Mouse (Mus musculus): ENCODE measurements at regions not wholly inside any gene's neighbourhood (a gene's known extent, or its start where the extent isn't known, plus 50 kb on each side); places are given as distances from the start of the nearest gene placed in this dataset.

DNA sequence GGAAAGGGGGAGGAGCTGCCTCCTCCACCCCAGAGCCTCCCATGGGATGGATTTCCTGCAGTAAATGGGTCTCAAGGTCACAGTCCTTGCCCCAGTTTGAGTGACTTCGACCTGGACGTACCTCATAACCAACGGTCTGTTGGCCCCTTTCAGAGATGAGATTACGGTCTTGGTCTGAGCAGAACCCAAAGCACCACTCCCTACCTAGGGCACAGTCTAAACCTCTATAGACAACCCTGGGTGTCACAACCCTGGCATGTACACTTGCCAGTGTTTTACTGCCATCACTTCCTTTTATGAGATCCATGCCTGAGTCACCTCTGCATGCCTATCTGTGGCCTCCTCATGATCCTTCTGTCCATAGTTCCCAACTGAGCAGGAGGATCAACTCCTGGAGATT is 128.8 kb upstream of the Zfp746 start:
- Histone ChIP-seq H3K4me1 (ENCODE audit: control insufficient read depth in 1 of 2, insufficient read depth in 2 of 2, low read length in 2 of 2) (no peaks in the 10 kb centered on the region), H3K27ac (ENCODE audit: control insufficient read depth, low read depth, low read length) (no peak overlapping the region), H3K79me2 (ENCODE audit: control insufficient read depth, insufficient read depth, low read length, poor library complexity) (no peaks in the 10 kb centered on the region), H3K9me3 (replicated peaks; ENCODE audit: insufficient read depth, low read length) (no peaks in the 10 kb centered on the region), H3K9ac (ENCODE audit: control insufficient read depth, low read depth, low read length, poor library complexity, severe bottlenecking) (no peak overlapping the region), H3K27me3 (ENCODE audit: control insufficient read depth in 1 of 2, insufficient read depth in 2 of 2, low read length in 2 of 2) (no peaks in the 10 kb centered on the region), H3K36me3 (ENCODE audit: control insufficient read depth in 1 of 2, insufficient read depth in 2 of 2, low read length in 2 of 2) (no peaks in the 10 kb centered on the region), H3K4me3 (ENCODE audit: control insufficient read depth in 1 of 2, insufficient read depth in 1 of 2, low read depth in 2 of 2, low read length in 2 of 2) (no peak overlapping the region)
- DNase-seq (ENCODE audit: low read depth, low spot score) = no peak
- TF ChIP-seq TAL1 (IDR thresholded peaks at IDR 0.05; ENCODE audit: low read length) = no peak
- TF ChIP-seq E2F4 (IDR thresholded peaks at IDR 0.05; ENCODE audit: borderline replicate concordance, low read depth, low read length) = no peak
- TF ChIP-seq KAT2A (conservative IDR thresholded peaks at IDR 0.05; ENCODE audit: low read depth, low read length) = no peak
- TF ChIP-seq MYB (IDR thresholded peaks at IDR 0.05; ENCODE audit: low read depth, low read length) = no peak
- no peak for TF ChIP-seq NELFE (IDR thresholded peaks at IDR 0.05; ENCODE audit: low read depth, low read length)
- no peak for TF ChIP-seq ELF1 (IDR thresholded peaks at IDR 0.05; ENCODE audit: low read depth, low read length)
- TF ChIP-seq UBTF (IDR thresholded peaks at IDR 0.05; ENCODE audit: borderline replicate concordance, insufficient read depth, low read depth, low read length) = no peak
- TF ChIP-seq CTCF (IDR thresholded peaks at IDR 0.05 in 2 of 3, conservative IDR thresholded peaks at IDR 0.05 in 1 of 3; ENCODE audit: control insufficient read depth in 1 of 3, insufficient read depth in 1 of 3, low read depth in 2 of 3, low read length in 3 of 3, poor library complexity in 1 of 3, severe bottlenecking in 1 of 3) = no peak
- TF ChIP-seq MXI1 (IDR thresholded peaks at IDR 0.05; ENCODE audit: low read depth, low read length) = no peak
- TF ChIP-seq SIN3A (IDR thresholded peaks at IDR 0.05; ENCODE audit: low read length) = no peak

DNA sequence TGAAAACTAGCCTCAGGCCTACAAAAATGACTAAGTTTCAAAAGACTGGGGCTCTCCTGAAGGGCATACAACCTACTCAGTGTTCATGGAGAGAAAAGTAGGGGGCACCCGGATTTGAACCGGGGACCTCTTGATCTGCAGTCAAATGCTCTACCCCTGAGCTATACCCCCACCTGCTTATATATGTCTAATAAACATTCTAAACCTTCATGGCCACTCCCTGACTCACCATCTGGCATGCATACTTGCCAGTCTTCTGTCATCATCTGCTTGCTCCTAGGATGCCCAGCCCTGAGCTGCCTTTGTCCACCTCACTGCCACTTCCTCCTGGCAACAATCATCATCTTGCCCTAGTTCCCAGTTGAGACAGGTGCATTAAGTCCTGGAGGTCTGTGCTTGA is 123.3 kb upstream of the Zfp746 start:
- Histone ChIP-seq H3K9me3 (replicated peaks; ENCODE audit: insufficient read depth, low read length) (no peaks in the 10 kb centered on the region), H3K36me3 (ENCODE audit: control insufficient read depth in 1 of 2, insufficient read depth in 2 of 2, low read length in 2 of 2) (no peaks in the 10 kb centered on the region), H3K9ac (ENCODE audit: control insufficient read depth, low read depth, low read length, poor library complexity, severe bottlenecking) (no peak overlapping the region), H3K27ac (ENCODE audit: control insufficient read depth, low read depth, low read length) (no peak overlapping the region), H3K4me3 (ENCODE audit: control insufficient read depth in 1 of 2, insufficient read depth in 1 of 2, low read depth in 2 of 2, low read length in 2 of 2) (no peak overlapping the region), H3K79me2 (ENCODE audit: control insufficient read depth, insufficient read depth, low read length, poor library complexity) (no peaks in the 10 kb centered on the region), H3K4me1 (ENCODE audit: control insufficient read depth in 1 of 2, insufficient read depth in 2 of 2, low read length in 2 of 2) (no peaks in the 10 kb centered on the region), H3K27me3 (ENCODE audit: control insufficient read depth in 1 of 2, insufficient read depth in 2 of 2, low read length in 2 of 2) (no peaks in the 10 kb centered on the region)
- DNase-seq (ENCODE audit: low read depth, low spot score) = no peak
- TF ChIP-seq MAZ (IDR thresholded peaks at IDR 0.05; ENCODE audit: low read depth, low read length) (no peak), ZNF384 (IDR thresholded peaks at IDR 0.05; ENCODE audit: low read depth, low read length) (no peak), TBP (IDR thresholded peaks at IDR 0.05; ENCODE audit: low read depth, low read length) (peak; percentile 84)

DNA sequence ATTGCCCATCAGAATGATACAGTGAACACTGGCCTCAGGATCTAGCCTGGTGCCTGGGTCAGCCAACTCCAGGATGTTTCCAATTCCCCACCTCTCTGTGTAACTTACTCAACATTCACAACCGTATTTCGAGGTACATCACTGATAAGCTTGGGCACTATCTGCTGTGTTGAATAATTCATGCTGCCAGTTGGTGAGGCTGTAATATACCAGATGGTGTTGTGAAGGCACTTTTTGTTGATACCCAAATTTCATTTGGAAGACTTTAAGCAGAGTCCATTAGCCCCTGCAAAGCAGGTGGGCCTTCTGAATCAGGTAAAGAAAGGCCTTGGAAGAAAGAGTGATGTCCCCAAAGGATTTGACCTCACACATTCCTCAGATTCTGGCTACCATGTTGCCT is 122.7 kb upstream of the Zfp746 start:
- Histone ChIP-seq H3K4me1 (ENCODE audit: control insufficient read depth in 1 of 2, insufficient read depth in 2 of 2, low read length in 2 of 2) (no peaks in the 10 kb centered on the region), H3K79me2 (ENCODE audit: control insufficient read depth, insufficient read depth, low read length, poor library complexity) (no peaks in the 10 kb centered on the region), H3K9me3 (replicated peaks; ENCODE audit: insufficient read depth, low read length) (no peaks in the 10 kb centered on the region), H3K27me3 (ENCODE audit: control insufficient read depth in 1 of 2, insufficient read depth in 2 of 2, low read length in 2 of 2) (no peaks in the 10 kb centered on the region), H3K4me3 (ENCODE audit: control insufficient read depth in 1 of 2, insufficient read depth in 1 of 2, low read depth in 2 of 2, low read length in 2 of 2) (no peak overlapping the region), H3K9ac (ENCODE audit: control insufficient read depth, low read depth, low read length, poor library complexity, severe bottlenecking) (no peak overlapping the region), H3K36me3 (ENCODE audit: control insufficient read depth in 1 of 2, insufficient read depth in 2 of 2, low read length in 2 of 2) (no peaks in the 10 kb centered on the region), H3K27ac (ENCODE audit: control insufficient read depth, low read depth, low read length) (no peak overlapping the region)
- DNase-seq (ENCODE audit: low read depth, low spot score) = no peak
- no peak for TF ChIP-seq KAT2A (conservative IDR thresholded peaks at IDR 0.05; ENCODE audit: low read depth, low read length)
- no peak for TF ChIP-seq E2F4 (IDR thresholded peaks at IDR 0.05; ENCODE audit: borderline replicate concordance, low read depth, low read length)
- TF ChIP-seq MAFK (IDR thresholded peaks at IDR 0.05; ENCODE audit: borderline replicate concordance, low read depth, low read length) = no peak
